Mouse (Mus musculus) myocyte (in vitro differentiated cells): ENCODE measurements around the gene Ivns1abp. TPM values are rescaled to one million over a fixed set of nuclear protein-coding genes. Genes with fewer than 3 reads are reported as not detected.

Experiments used
- H3K27me3 ChIP-seq: one replicate; pipeline ENCODE4 v1.6.1; 2011; ENCODE audit not compliant: control insufficient read depth, insufficient read depth, insufficient read length
- H3K36me3 ChIP-seq: one replicate; pipeline ENCODE4 v1.6.1; 2011; ENCODE audit not compliant: control insufficient read depth, insufficient read depth
- H3K4me2 ChIP-seq: one replicate; pipeline ENCODE4 v1.6.1; 2011; ENCODE audit warnings: low read depth, control low read depth
- H3K4me3 ChIP-seq: one replicate; pipeline ENCODE4 v1.5.1; 2011; ENCODE audit warnings: mild to moderate bottlenecking, control low read depth, moderate library complexity
- H3K79me2 ChIP-seq: one replicate; pipeline ENCODE4 v1.6.1; 2011; ENCODE audit not compliant: control insufficient read depth, insufficient read depth
- H3ac ChIP-seq: one replicate; pipeline ENCODE4 v1.6.1; 2011; ENCODE audit not compliant: control insufficient read depth, insufficient read length
- CEBPB ChIP-seq: IDR thresholded peaks from 2 replicates; pipeline ENCODE4 v1.6.1; 2011; ENCODE audit warnings: mild to moderate bottlenecking, moderate library complexity; ENCODE audit not compliant: poor library complexity, insufficient read depth, severe bottlenecking
- E2F4 ChIP-seq: IDR thresholded peaks from one replicate; pipeline ENCODE4 v1.6.1; 2011; ENCODE audit warnings: mild to moderate bottlenecking, control low read depth, moderate library complexity; ENCODE audit not compliant: insufficient read depth
- MAX ChIP-seq: IDR thresholded peaks from one replicate; pipeline ENCODE4 v1.6.1; 2011; ENCODE audit warnings: low read depth, mild to moderate bottlenecking, control low read depth
- MYOD1 ChIP-seq, 3 experiments: IDR thresholded peaks; one replicate each; pipeline ENCODE4 v1.6.1; 2011; ENCODE audit warnings: control low read depth in 2 of 3, low read depth in 2 of 3, mild to moderate bottlenecking in 2 of 3, moderate library complexity in 1 of 3; ENCODE audit not compliant: insufficient read length in 2 of 3, control insufficient read depth in 1 of 3
- MYOG ChIP-seq, 3 experiments: IDR thresholded peaks; one replicate each; pipeline ENCODE4 v1.6.1; 2011; ENCODE audit warnings: control low read depth in 2 of 3, low read depth in 2 of 3, mild to moderate bottlenecking in 2 of 3; ENCODE audit not compliant: insufficient read length in 2 of 3, control insufficient read depth in 1 of 3, insufficient read depth in 1 of 3
- POLR2A ChIP-seq: IDR thresholded peaks from one replicate; pipeline ENCODE4 v1.6.1; 2011; ENCODE audit warnings: low read depth, mild to moderate bottlenecking, control low read depth, moderate library complexity; ENCODE audit not compliant: insufficient read length
- POLR2AphosphoS2 ChIP-seq: IDR thresholded peaks from one replicate; pipeline ENCODE4 v1.6.1; 2011; ENCODE audit warnings: low read depth, control low read depth; ENCODE audit not compliant: insufficient read length
- REST ChIP-seq: IDR thresholded peaks from one replicate; pipeline ENCODE4 v1.6.1; 2011; ENCODE audit warnings: mild to moderate bottlenecking, control low read depth, moderate library complexity; ENCODE audit not compliant: insufficient read depth, insufficient read length
- SRF ChIP-seq: IDR thresholded peaks from one replicate; pipeline ENCODE4 v1.6.1; 2011; ENCODE audit warnings: low read depth; ENCODE audit not compliant: control insufficient read depth, insufficient read length
- TCF12 ChIP-seq: IDR thresholded peaks from one replicate; pipeline ENCODE4 v1.6.1; 2011; ENCODE audit warnings: mild to moderate bottlenecking, control low read depth; ENCODE audit not compliant: poor library complexity, insufficient read depth, severe bottlenecking
- TCF3 ChIP-seq: IDR thresholded peaks from one replicate; pipeline ENCODE4 v1.6.1; 2011; ENCODE audit warnings: low read depth, control low read depth; ENCODE audit not compliant: insufficient read length
- USF1 ChIP-seq: IDR thresholded peaks from one replicate; pipeline ENCODE4 v1.6.1; 2011; ENCODE audit warnings: low read depth, mild to moderate bottlenecking, control low read depth, moderate library complexity
- polyA plus RNA-seq: library from polyadenylated mRNA; unstranded; fragments of >200 nt; fragmentation: generic; extraction: Trizol; gene quantifications from one replicate; pipeline ENCODE4 v1.2.1, GENCODE M21; 2012; ENCODE audit warnings: missing spikeins

The Ivns1abp gene
- polyA plus RNA-seq, 1 experiment = 95.1 TPM

- Histone ChIP-seq H3K4me2 (no peak overlapping the region), H3K4me3 (no peak overlapping the region), H3ac (no peak overlapping the region), H3K27me3 (no peaks in the 10 kb centered on the region), H3K36me3 (no peaks in the 10 kb centered on the region), H3K79me2 (no peaks in the 10 kb centered on the region)
- TF ChIP-seq TCF12 (no peak), MYOD1 (IDR thresholded peaks at IDR 0.05; ENCODE audit: control insufficient read depth in 1 of 3, insufficient read length in 2 of 3, low read depth in 2 of 3) (no peak), USF1 (no peak), TCF3 (no peak), CEBPB (no peak), MYOG (IDR thresholded peaks at IDR 0.05; ENCODE audit: control insufficient read depth in 1 of 3, insufficient read depth in 1 of 3, insufficient read length in 2 of 3, low read depth in 2 of 3) (no peak), SRF (no peak), REST (no peak), POLR2AphosphoS2 (no peak), E2F4 (no peak), MAX (no peak), POLR2A (no peak)
These were observed 6.0 kb upstream of the Ivns1abp start for GRCm38 (mm10) chr1:151338234-151338633.

DNA sequence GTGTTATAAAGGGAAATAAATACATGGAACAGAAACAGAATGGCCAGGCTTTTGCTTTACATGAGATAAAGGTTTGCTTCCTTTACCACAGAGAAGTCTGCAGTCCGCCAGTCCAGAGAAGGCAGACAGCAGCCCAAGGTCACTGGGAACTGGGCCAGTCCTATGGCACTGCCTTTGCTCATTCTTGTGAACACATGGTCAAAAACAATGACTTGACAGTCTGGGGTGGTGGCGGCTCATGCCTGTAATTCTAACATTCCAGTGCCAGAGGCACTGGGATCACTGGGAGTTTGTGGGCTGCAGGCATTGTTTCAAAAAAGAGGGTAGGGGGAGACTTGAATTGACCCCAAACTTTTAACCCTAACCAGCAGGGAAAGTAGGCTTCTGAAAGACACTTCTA lies 5.3 kb upstream of the Ivns1abp start:
- Histone ChIP-seq H3ac (no peak overlapping the region), H3K4me2 (no peak overlapping the region), H3K79me2 (no peaks in the 10 kb centered on the region), H3K4me3 (no peak overlapping the region), H3K27me3 (no peaks in the 10 kb centered on the region), H3K36me3 (no peaks in the 10 kb centered on the region)
- no peak for TF ChIP-seq TCF12
- TF ChIP-seq POLR2A = no peak
- TF ChIP-seq POLR2AphosphoS2 = no peak
- no peak for TF ChIP-seq CEBPB

DNA sequence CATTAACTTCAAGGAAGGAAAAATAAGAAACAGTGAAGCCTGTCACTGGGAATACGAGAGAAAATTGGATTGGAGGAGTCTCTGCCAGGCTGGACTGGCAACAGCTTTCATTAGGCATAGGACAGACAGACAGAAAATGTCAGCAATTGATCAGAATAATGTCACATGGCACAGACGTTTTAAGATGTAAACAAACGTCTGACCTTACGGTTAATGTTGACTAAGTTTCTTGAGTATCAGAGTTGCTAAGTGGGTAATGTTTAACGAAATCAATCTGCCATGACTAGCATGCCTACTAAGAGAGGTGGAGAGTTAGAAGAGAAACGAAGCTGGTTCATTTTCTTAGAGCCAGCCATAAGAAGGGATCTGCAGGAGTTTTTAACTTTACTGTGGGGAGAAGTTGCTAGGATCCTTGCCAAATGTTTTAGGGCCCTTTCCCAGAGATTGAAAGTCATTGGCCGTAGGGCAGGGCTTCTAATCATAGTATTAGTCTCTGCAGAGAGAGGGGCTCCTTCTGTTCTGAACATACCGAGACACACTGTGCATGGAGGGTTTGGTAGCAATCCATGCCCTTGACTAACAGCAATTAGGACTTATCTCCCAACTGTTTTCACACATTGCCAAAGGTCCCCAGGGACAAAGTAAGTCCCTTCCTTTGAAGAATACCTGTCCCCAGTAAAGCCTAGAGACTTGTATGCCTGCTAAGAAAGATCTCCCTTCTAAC lies 2.8 kb upstream of the Ivns1abp start:
- Histone ChIP-seq H3K4me2 (no peak overlapping the region), H3K27me3 (no peaks in the 10 kb centered on the region), H3K36me3 (no peaks in the 10 kb centered on the region), H3K4me3 (no peak overlapping the region), H3K79me2 (peaks cover 13% of the 10 kb centered on the region), H3ac (no peak overlapping the region)
- TF ChIP-seq E2F4 (no peak), TCF12 (no peak), SRF (no peak)

- H3K4me3 ChIP-seq = no peak overlapping the region
- no peak for TF ChIP-seq REST
- TF ChIP-seq POLR2A = no peak
- H3K36me3 ChIP-seq = no peaks in the 10 kb centered on the region
- no peak overlapping the region for H3ac ChIP-seq
- H3K4me2 ChIP-seq = peak overlapping the region; percentile 97
- no peaks in the 10 kb centered on the region for H3K27me3 ChIP-seq
- peaks cover 22% of the 10 kb centered on the region for H3K79me2 ChIP-seq
These were observed 2.0 kb upstream of the Ivns1abp start for GRCm38 (mm10) chr1:151342311-151342710.

DNA sequence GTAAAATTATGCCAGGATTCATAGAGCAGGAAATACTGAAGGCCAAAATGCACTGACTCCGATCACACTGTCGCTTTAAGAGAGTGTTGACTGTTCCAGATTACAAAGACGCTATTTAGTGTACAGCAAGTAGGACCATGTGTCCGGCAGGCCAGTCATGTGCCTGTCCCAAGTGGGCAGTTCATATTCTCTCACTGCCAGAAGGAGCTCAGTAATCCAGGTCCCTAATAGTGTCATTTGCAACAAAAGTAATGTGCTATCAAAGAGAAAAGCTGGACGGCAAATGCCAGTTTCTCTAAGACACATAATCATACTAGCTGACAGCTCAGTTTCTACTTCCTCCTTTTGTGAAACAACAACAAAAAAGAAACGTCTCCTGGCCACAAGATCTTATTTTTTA lies 1.3 kb upstream of the Ivns1abp start:
- no peak overlapping the region for H3ac ChIP-seq
- H3K4me2 ChIP-seq = peak overlapping the region; percentile 97
- TF ChIP-seq TCF3 (no peak), MYOG (IDR thresholded peaks at IDR 0.05; ENCODE audit: control insufficient read depth in 1 of 3, insufficient read depth in 1 of 3, insufficient read length in 2 of 3, low read depth in 2 of 3) (no peak), E2F4 (no peak), USF1 (peak; percentile 15), MAX (no peak), CEBPB (no peak), SRF (no peak), TCF12 (no peak), MYOD1 (IDR thresholded peaks at IDR 0.05; ENCODE audit: control insufficient read depth in 1 of 3, insufficient read length in 2 of 3, low read depth in 2 of 3) (no peak)
- H3K4me3 ChIP-seq = peak overlapping the region; percentile 66
- H3K36me3 ChIP-seq = no peaks in the 10 kb centered on the region
- H3K27me3 ChIP-seq = no peaks in the 10 kb centered on the region
- peaks cover 28% of the 10 kb centered on the region for H3K79me2 ChIP-seq
